Mouse (Mus musculus): ENCODE measurements around the gene Mecr. TPM values are rescaled to one million over a fixed set of nuclear protein-coding genes. Genes with fewer than 3 reads are reported as not detected.

The Mecr gene
- total RNA-seq, 2 experiments from 2014 or later: 21.0 to 21.1 TPM

Other genes with a start within 250 kb of the Mecr start
- gene Ptpru, start 5.2 kb upstream of the Mecr start, total RNA-seq (2021): 1 to 10 TPM; 1.3 to 1.4 TPM
- 10 to 100 TPM; 64.3 to 69.4 TPM for gene Srsf4, start 30.1 kb downstream of the Mecr start, total RNA-seq (2021)
- 10 to 100 TPM in 1 of 2 experiments, 1 to 10 TPM in 1; 9.9 to 10.4 TPM for gene Tmem200b, start 78.3 kb downstream of the Mecr start, total RNA-seq (2021)
- gene Gm10300, start 231.2 kb downstream of the Mecr start, total RNA-seq (2021): under 1 TPM in 1 of 2 experiments, not detected in 1; 0.10 TPM
- 10 to 100 TPM; 35.5 to 43.1 TPM for gene Epb41, start 231.9 kb downstream of the Mecr start, total RNA-seq (2021)

Data from gastrocnemius, postnatal 4 days (tissue).